Mouse (Mus musculus) G1E (cell line): ENCODE measurements around the gene Tbc1d10a.

Experiments
- CTCF ChIP-seq: IDR thresholded peaks from 2 replicates; pipeline ENCODE4 v1.5.1; 2012; ENCODE audit warnings: low read depth, low read length, inconsistent platforms, mixed read lengths
- GATA1 ChIP-seq: IDR thresholded peaks from 2 replicates; pipeline ENCODE4 v1.6.1; 2012; ENCODE audit warnings: borderline replicate concordance, low read length, inconsistent platforms, mixed read lengths
- GATA2 ChIP-seq: IDR thresholded peaks from 2 replicates; pipeline ENCODE4 v1.6.1; 2012; ENCODE audit warnings: low read depth, low read length, inconsistent platforms, borderline replicate concordance
- POLR2AphosphoS5 ChIP-seq: IDR thresholded peaks from 2 replicates; pipeline ENCODE4 v1.6.1; 2012; ENCODE audit warnings: low read depth, low read length, inconsistent platforms; ENCODE audit not compliant: insufficient replicate concordance
- TAL1 ChIP-seq: conservative IDR thresholded peaks from 2 replicates; pipeline ENCODE4 v1.6.1; 2012; ENCODE audit warnings: low read depth, low read length, inconsistent platforms, mixed read lengths

DNA sequence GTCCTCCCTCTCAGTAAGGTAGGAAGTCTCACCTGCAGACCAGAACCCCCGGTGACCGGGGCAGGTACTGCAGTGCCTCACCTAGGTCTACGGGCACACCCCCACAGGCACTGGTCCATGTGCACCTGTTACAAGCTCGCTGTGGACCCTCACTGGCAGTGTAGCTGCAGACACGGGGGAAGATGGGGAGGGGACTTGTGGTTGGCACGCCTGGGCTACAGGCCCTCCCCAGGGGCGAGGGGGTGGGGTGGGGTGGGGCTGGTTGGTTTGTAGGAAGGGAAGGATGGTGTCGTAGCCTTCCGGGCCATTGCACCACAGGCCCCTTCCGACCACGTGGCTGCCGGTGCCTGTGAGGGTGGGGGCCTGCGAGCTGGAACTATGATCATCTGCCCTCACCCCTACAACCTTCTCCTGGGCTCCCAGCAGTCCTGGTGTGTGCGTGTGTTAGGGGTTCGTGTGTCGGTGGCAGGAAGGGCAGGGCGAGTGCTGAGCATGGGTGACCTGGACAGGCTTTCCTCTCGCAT lies 50.9 kb downstream of the Tbc1d10a start:
- TF ChIP-seq CTCF (no peak), TAL1 (no peak), GATA1 (no peak), GATA2 (no peak), POLR2AphosphoS5 (no peak)
